Comparison of ENCODE assay signal across 8 mouse cellular contexts in genomic region chr9:90113651-90114566, GRCm38 (mm10). TPM values are rescaled to one million over a fixed set of nuclear protein-coding genes. Genes with fewer than 3 reads are reported as not detected.
A peak's percentile ranks its signal among the peaks of the same experiment; 100 is the strongest.
DNase-seq lines count a peak whose midpoint lies in the region; ATAC-seq and TF ChIP-seq lines count a peak whose summit lies in the region.

No protein-coding gene starts in this region.

- WGBS in forebrain, embryonic 11.5 days, result under 1% methylated on average over 82 of the region's 82 CpGs
- WGBS in heart, embryonic 16.5 days, result under 1% methylated on average over 80 of the region's 82 CpGs
- WGBS in liver, embryonic 16.5 days (ENCODE audit: insufficient replicate concordance), result under 1% methylated on average over 82 of the region's 82 CpGs
- WGBS in neural tube, embryonic 13.5 days, result under 1% methylated on average over 79 of the region's 82 CpGs

- peak overlapping the region; percentile 77 for H3K4me3 ChIP-seq in forebrain, embryonic 11.5 days (ENCODE audit: low read depth, low read length)
- H3K4me3 ChIP-seq in heart, embryonic 16.5 days (ENCODE audit: low read length), result peak overlapping the region; percentile 96
- H3K4me3 ChIP-seq in liver, embryonic 16.5 days (ENCODE audit: low read depth, low read length), result peak overlapping the region; percentile 100
- peak overlapping the region; percentile 92 for H3K4me3 ChIP-seq in neural tube, embryonic 13.5 days
- peak overlapping the region; percentile 99 for H3K4me3 ChIP-seq in testis, adult 2 months (ENCODE audit: control insufficient read depth, low read depth, low read length)

- peak; percentile 90 to 91 for DNase-seq in CD8-positive naive resting alpha-beta T cell, adult 2 months (ENCODE audit: low read depth in 2 of 2, low spot score in 2 of 2)
- peak; percentile 79 for DNase-seq in c-Kit-positive CD71-positive TER-119-negative erythroid progenitor cells, embryonic 14.5 days (ENCODE audit: low read depth)
- DNase-seq in forebrain, embryonic 11.5 days (ENCODE audit: low spot score), result peak; percentile 93
- peak; percentile 92 to 96 for DNase-seq in kidney, postnatal 4 days

- peak overlapping the region; percentile 95 for H3K27ac ChIP-seq in forebrain, embryonic 11.5 days (ENCODE audit: low read depth, low read length)
- peak overlapping the region; percentile 100 for H3K27ac ChIP-seq in heart, embryonic 16.5 days (ENCODE audit: low read length)
- peak overlapping the region; percentile 99 for H3K27ac ChIP-seq in liver, embryonic 16.5 days (ENCODE audit: low read length)
- H3K27ac ChIP-seq in neural tube, embryonic 13.5 days (replicated peaks), result peak overlapping the region; percentile 99
- H3K27ac ChIP-seq in testis, adult 2 months (ENCODE audit: control insufficient read depth, insufficient read depth, low read depth, low read length), result peak overlapping the region; percentile 100

- no peaks in the 10 kb centered on the region for H3K9me3 ChIP-seq in forebrain, embryonic 11.5 days (ENCODE audit: control insufficient read depth, low read length)
- H3K9me3 ChIP-seq in heart, embryonic 16.5 days (replicated peaks; ENCODE audit: control insufficient read depth, low read length), result no peaks in the 10 kb centered on the region
- H3K9me3 ChIP-seq in liver, embryonic 16.5 days (replicated peaks; ENCODE audit: control insufficient read depth, low read length), result no peaks in the 10 kb centered on the region
- no peaks in the 10 kb centered on the region for H3K9me3 ChIP-seq in neural tube, embryonic 13.5 days

- TF ChIP-seq POLR2A in testis, adult 2 months (IDR thresholded peaks at IDR 0.05; ENCODE audit: control insufficient read depth, low read depth, low read length), result peak; percentile 71

- peak; percentile 71 for ATAC-seq in forebrain, embryonic 11.5 days (replicated peaks; ENCODE audit: low FRiP score)
- ATAC-seq in heart, embryonic 16.5 days (replicated peaks; ENCODE audit: extremely low read depth, insufficient read depth, low FRiP score), result peak; percentile 72
- ATAC-seq in liver, embryonic 16.5 days (ENCODE audit: low read depth), result peak; percentile 77
- peak; percentile 78 for ATAC-seq in neural tube, embryonic 13.5 days (ENCODE audit: low read depth)

- H3K4me2 ChIP-seq in forebrain, embryonic 11.5 days (ENCODE audit: low read depth, low read length, severe bottlenecking), result peak overlapping the region; percentile 76
- H3K4me2 ChIP-seq in heart, embryonic 16.5 days (ENCODE audit: low read depth, low read length), result peak overlapping the region; percentile 96
- peak overlapping the region; percentile 90 for H3K4me2 ChIP-seq in liver, embryonic 16.5 days (ENCODE audit: low read depth, low read length)
- peak overlapping the region; percentile 92 for H3K4me2 ChIP-seq in neural tube, embryonic 13.5 days

- H3K36me3 ChIP-seq in forebrain, embryonic 11.5 days (ENCODE audit: control insufficient read depth, insufficient read depth, low read length), result no peaks in the 10 kb centered on the region
- no peaks in the 10 kb centered on the region; the same call in 1 of the 2 replicates for H3K36me3 ChIP-seq in heart, embryonic 16.5 days (ENCODE audit: control insufficient read depth, insufficient read depth)
- H3K36me3 ChIP-seq in liver, embryonic 16.5 days (ENCODE audit: control insufficient read depth, insufficient read depth), result no peaks in the 10 kb centered on the region; the same call in 1 of the 2 replicates
- no peaks in the 10 kb centered on the region for H3K36me3 ChIP-seq in neural tube, embryonic 13.5 days
- peaks cover 1% of the 10 kb centered on the region; the same call in 1 of the 2 replicates for H3K36me3 ChIP-seq in testis, adult 2 months (ENCODE audit: control insufficient read depth, insufficient read depth, low read length)

- H3K27me3 ChIP-seq in forebrain, embryonic 11.5 days (ENCODE audit: control insufficient read depth, insufficient read depth, low read length), result no peaks in the 10 kb centered on the region
- no peaks in the 10 kb centered on the region for H3K27me3 ChIP-seq in heart, embryonic 16.5 days (ENCODE audit: control insufficient read depth, insufficient read depth, low read length)
- H3K27me3 ChIP-seq in liver, embryonic 16.5 days (ENCODE audit: control insufficient read depth, insufficient read depth, low read depth, low read length), result no peaks in the 10 kb centered on the region
- H3K27me3 ChIP-seq in neural tube, embryonic 13.5 days, result no peaks in the 10 kb centered on the region; the same call in 1 of the 2 replicates
- no peaks in the 10 kb centered on the region for H3K27me3 ChIP-seq in testis, adult 2 months (ENCODE audit: control insufficient read depth, insufficient read depth, low read length)

- H3K4me1 ChIP-seq in forebrain, embryonic 11.5 days (replicated peaks; ENCODE audit: control insufficient read depth, insufficient read depth, low read length), result peaks cover 5% of the 10 kb centered on the region; the same call in 1 of the 2 replicates
- H3K4me1 ChIP-seq in heart, embryonic 16.5 days (ENCODE audit: control insufficient read depth, insufficient read depth, low read length), result peaks cover 27% of the 10 kb centered on the region
- peaks cover 18% of the 10 kb centered on the region for H3K4me1 ChIP-seq in liver, embryonic 16.5 days (ENCODE audit: control insufficient read depth, low read depth, low read length)
- peaks cover 47% of the 10 kb centered on the region for H3K4me1 ChIP-seq in neural tube, embryonic 13.5 days (replicated peaks)
- H3K4me1 ChIP-seq in testis, adult 2 months (ENCODE audit: control insufficient read depth, insufficient read depth, low read length), result no peaks in the 10 kb centered on the region; the same call in none of the 2 replicates

- TF ChIP-seq CTCF in testis, adult 2 months (IDR thresholded peaks at IDR 0.05; ENCODE audit: control insufficient read depth, insufficient read depth, insufficient replicate concordance, low read depth, low read length), result peak; percentile 31; the same call in 1 of the 2 replicates

- H3K9ac ChIP-seq in forebrain, embryonic 11.5 days (ENCODE audit: low read length), result peak overlapping the region; percentile 93
- H3K9ac ChIP-seq in heart, embryonic 16.5 days (ENCODE audit: low read length), result peak overlapping the region; percentile 100
- peak overlapping the region; percentile 98 for H3K9ac ChIP-seq in liver, embryonic 16.5 days (ENCODE audit: low read depth, low read length)
- H3K9ac ChIP-seq in neural tube, embryonic 13.5 days, result peak overlapping the region; percentile 98

RNA-seq across cellular contexts. Expression of gene Morf4l1, which starts 0.7 kb away (rescaled TPM):
- 484 and 515 TPM in 2 replicates for polyA plus RNA-seq in forebrain, embryonic 11.5 days (2014; fragmentation: Nextera tagmentation; extraction: Ambion mirVana)
- 294 and 363 TPM in 2 replicates for polyA plus RNA-seq in heart, embryonic 16.5 days (2015; fragmentation: Nextera tagmentation; extraction: Ambion mirVana)
- 103 and 110 TPM in 2 replicates for polyA plus RNA-seq in liver, embryonic 16.5 days (2015; fragmentation: Nextera tagmentation; extraction: Ambion mirVana)
- 519 and 526 TPM in 2 replicates for polyA plus RNA-seq in neural tube, embryonic 13.5 days (2015; fragmentation: Nextera tagmentation; extraction: Ambion mirVana)
- 594 and 775 TPM in 2 replicates for polyA plus RNA-seq in testis, adult 2 months (2012; rRNA removed)

RNA-seq across cellular contexts. Expression of gene Adamts7, which starts 49.0 kb away (rescaled TPM):
- polyA plus RNA-seq in forebrain, embryonic 11.5 days (2014; fragmentation: Nextera tagmentation; extraction: Ambion mirVana), result 21.5 and 22.2 TPM in 2 replicates
- 8.7 and 9.3 TPM in 2 replicates for polyA plus RNA-seq in heart, embryonic 16.5 days (2015; fragmentation: Nextera tagmentation; extraction: Ambion mirVana)
- polyA plus RNA-seq in liver, embryonic 16.5 days (2015; fragmentation: Nextera tagmentation; extraction: Ambion mirVana), result 0.89 and 0.90 TPM in 2 replicates
- 11.2 and 13.2 TPM in 2 replicates for polyA plus RNA-seq in neural tube, embryonic 13.5 days (2015; fragmentation: Nextera tagmentation; extraction: Ambion mirVana)
- polyA plus RNA-seq in testis, adult 2 months (2012; rRNA removed), result 5.3 and 5.7 TPM in 2 replicates

RNA-seq across cellular contexts. Expression of gene Ctsh, which starts 60.0 kb away (rescaled TPM):
- polyA plus RNA-seq in forebrain, embryonic 11.5 days (2014; fragmentation: Nextera tagmentation; extraction: Ambion mirVana), result 6.1 and 6.6 TPM in 2 replicates
- polyA plus RNA-seq in heart, embryonic 16.5 days (2015; fragmentation: Nextera tagmentation; extraction: Ambion mirVana), result 60.9 and 128 TPM in 2 replicates
- polyA plus RNA-seq in liver, embryonic 16.5 days (2015; fragmentation: Nextera tagmentation; extraction: Ambion mirVana), result 153 and 170 TPM in 2 replicates
- 29.5 and 34.0 TPM in 2 replicates for polyA plus RNA-seq in neural tube, embryonic 13.5 days (2015; fragmentation: Nextera tagmentation; extraction: Ambion mirVana)
- 6.5 and 7.7 TPM in 2 replicates for polyA plus RNA-seq in testis, adult 2 months (2012; rRNA removed)

Comparison
In these comparisons a context has a peak if more than half of its experiments do, and no peak if none do; other contexts are left out.
1. Peak in every context shown above with its lines: DNase-seq, ATAC-seq, H3K4me3 ChIP-seq and H3K27ac ChIP-seq.